ENCODE assay signal across 1 mouse cellular context in the genomic region with DNA sequence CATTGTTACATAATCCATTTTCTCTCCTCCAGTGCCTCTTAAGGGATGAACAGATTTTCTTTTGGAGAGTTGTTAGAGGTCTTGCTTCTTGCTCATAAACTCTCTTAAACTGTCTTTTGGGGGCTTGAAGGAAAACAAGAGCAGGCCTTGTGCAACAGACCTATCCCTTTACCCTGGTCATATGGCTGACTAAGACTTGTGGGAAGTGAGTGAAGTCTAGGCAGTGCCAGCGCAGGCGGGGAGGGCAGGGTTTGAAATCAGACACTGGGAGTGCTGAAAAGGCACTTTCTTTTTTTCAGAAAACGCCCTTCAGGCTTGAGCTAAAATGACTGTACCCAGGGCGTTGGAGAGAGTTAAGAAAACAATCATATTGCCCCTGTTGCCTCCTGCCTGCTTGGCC.
TF ChIP-seq lines count a peak whose summit lies in the region.

No protein-coding gene starts in this region.

TF ChIP-seq in CH12.LX, 34 proteins besides CTCF, POLR2A, EP300 and RAD21 (continued from another document):
- TF ChIP-seq PAX5 (IDR thresholded peaks at IDR 0.05; ENCODE audit: low read length) (no peak), CHD2 (IDR thresholded peaks at IDR 0.05; ENCODE audit: low read length) (no peak), USF1 (IDR thresholded peaks at IDR 0.05; ENCODE audit: low read depth, low read length) (no peak), SIN3A (IDR thresholded peaks at IDR 0.05; ENCODE audit: low read length) (peak; percentile 70; the same call in 1 of the 2 replicates), ELF1 (IDR thresholded peaks at IDR 0.05; ENCODE audit: low read depth, low read length) (no peak), UBTF (IDR thresholded peaks at IDR 0.05; ENCODE audit: low read depth, low read length) (no peak), TBP (conservative IDR thresholded peaks at IDR 0.05; ENCODE audit: low read depth, low read length) (0 out of 2 replicates have a peak, but pooled peaks have one; percentile 24), NELFE (IDR thresholded peaks at IDR 0.05; ENCODE audit: low read depth, low read length) (no peak), POLR2AphosphoS2 (IDR thresholded peaks at IDR 0.05; ENCODE audit: low read depth, low read length) (no peak), ZKSCAN1 (IDR thresholded peaks at IDR 0.05; ENCODE audit: borderline replicate concordance, low read depth, low read length) (no peak), IRF4 (IDR thresholded peaks at IDR 0.05; ENCODE audit: low read depth, low read length) (peak; percentile 22; the same call in 1 of the 2 replicates), NRF1 (IDR thresholded peaks at IDR 0.05; ENCODE audit: low read depth, low read length) (peak; percentile 38; the same call in 1 of the 2 replicates), JUND (conservative IDR thresholded peaks at IDR 0.05; ENCODE audit: low read depth, low read length) (no peak), TCF12 (IDR thresholded peaks at IDR 0.05; ENCODE audit: low read depth, low read length) (no peak), JUN (IDR thresholded peaks at IDR 0.05; ENCODE audit: insufficient read depth, low read depth, low read length) (no peak), ETS1 (conservative IDR thresholded peaks at IDR 0.05; ENCODE audit: low read depth, low read length) (no peak), MEF2A (IDR thresholded peaks at IDR 0.05; ENCODE audit: borderline replicate concordance, low read depth, low read length) (no peak), MYC (IDR thresholded peaks at IDR 0.05; ENCODE audit: low read depth, low read length) (0 out of 2 replicates have a peak, but pooled peaks have one; percentile 27), MAX (IDR thresholded peaks at IDR 0.05; ENCODE audit: low read length) (no peak; the same call in 1 of the 2 replicates), GABPA (IDR thresholded peaks at IDR 0.05; ENCODE audit: insufficient replicate concordance, low read depth, low read length) (no peak), ZMIZ1 (IDR thresholded peaks at IDR 0.05; ENCODE audit: low read depth, low read length) (no peak), ZNF384 (IDR thresholded peaks at IDR 0.05; ENCODE audit: low read depth, low read length) (no peak), USF2 (conservative IDR thresholded peaks at IDR 0.05; ENCODE audit: low read depth, low read length) (no peak), RCOR1 (conservative IDR thresholded peaks at IDR 0.05; ENCODE audit: low read depth, low read length) (no peak), SMC3 (IDR thresholded peaks at IDR 0.05; ENCODE audit: low read depth, low read length) (no peak; the same call in 1 of the 2 replicates)
